Mouse (Mus musculus): ENCODE measurements around the gene Med16. TPM values are rescaled to one million over a fixed set of nuclear protein-coding genes. Genes with fewer than 3 reads are reported as not detected.

Gene Med16
- total RNA-seq, 1 experiment, result 21.0 TPM

DNA sequence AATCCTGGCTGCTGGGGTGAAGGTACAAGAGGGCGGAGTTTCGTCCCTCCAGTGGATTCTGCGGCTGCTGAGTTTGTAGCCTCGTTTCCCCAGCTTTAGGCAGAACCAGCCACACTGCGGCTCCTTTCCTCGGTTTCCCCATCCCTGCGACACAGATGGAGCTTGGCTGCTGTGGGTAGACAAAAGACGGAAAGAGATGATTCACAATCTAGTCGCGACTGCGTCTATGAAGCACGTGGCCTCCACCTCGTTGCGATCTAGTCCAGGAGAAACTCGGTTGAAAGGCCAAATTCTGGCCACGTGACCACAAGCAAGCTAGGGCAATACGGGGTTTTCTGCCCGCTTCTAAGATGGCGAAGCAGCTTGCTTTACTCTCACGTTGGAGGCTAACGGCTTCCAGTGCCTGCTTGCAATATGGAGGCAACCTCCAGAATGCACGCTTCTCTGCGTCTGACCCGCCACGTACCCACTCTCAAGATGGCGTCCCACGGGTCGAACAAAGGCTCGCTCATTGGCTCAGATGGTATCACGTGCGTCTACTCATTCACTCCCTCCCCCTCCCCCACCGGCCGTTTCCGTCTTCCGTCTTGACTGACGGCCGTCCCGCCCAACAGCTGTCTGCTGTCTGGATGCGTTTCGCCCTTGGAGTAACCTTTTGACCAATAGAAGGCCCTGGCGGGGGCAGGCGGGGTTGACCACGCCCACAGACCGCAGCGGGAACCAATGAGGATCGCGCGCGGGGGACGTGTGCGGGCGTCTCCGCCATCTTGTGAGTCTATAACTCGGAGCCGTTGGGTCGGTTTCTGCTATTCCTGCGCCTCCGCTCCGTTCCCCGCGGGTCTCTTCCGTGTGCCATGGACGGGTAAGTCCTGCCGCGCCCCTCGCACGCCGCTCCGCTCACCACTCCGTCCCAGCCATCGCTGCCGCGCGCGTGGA lies 54.6 kb downstream of the Med16 start, which contains the start of gene Ptbp1:
Ptbp1 (plus strand) TSS at position 568 of the 936 bp plus-strand sequence.
- peak within 1 kb of the TSS; percentile 98 for H3K9ac ChIP-seq (ENCODE audit: insufficient read depth, low read depth, low read length, poor library complexity, severe bottlenecking)
- peaks cover 0 to 34% of the 10 kb centered on the region in 2 experiments; a peak in 3 of 4 replicates for H3K4me1 ChIP-seq (ENCODE audit: control insufficient read depth in 2 of 2, insufficient read depth in 2 of 2, low read length in 2 of 2, poor library complexity in 1 of 2)
- no peaks in the 10 kb centered on the region for H3K9me3 ChIP-seq (ENCODE audit: control insufficient read depth, insufficient read depth, low read depth, low read length)
- DNase-seq (ENCODE audit: low read depth, low spot score), result peak; percentile 100
- H3K27ac ChIP-seq (ENCODE audit: insufficient read depth, low read depth, low read length, poor library complexity, severe bottlenecking), result peak within 1 kb of the TSS; percentile 99
- peaks cover 33% of the 10 kb centered on the region for H3K36me3 ChIP-seq (ENCODE audit: control insufficient read depth, insufficient read depth, low read length, poor library complexity, severe bottlenecking)
- in situ Hi-C loops (cut with MboI; ENCODE audit: low sequenced_read_pairs in 2 of 2, unreplicated experiment in 2 of 2), result no loop called here
- TF ChIP-seq HCFC1 (IDR thresholded peaks at IDR 0.05; ENCODE audit: borderline replicate concordance, insufficient read depth, low read length), result peak; percentile 84
- peak; percentile 89 for TF ChIP-seq CHD2 (IDR thresholded peaks at IDR 0.05; ENCODE audit: low read depth, low read length)
- no peak for TF ChIP-seq ZC3H11A (IDR thresholded peaks at IDR 0.05; ENCODE audit: borderline replicate concordance, low read depth, low read length)
- H3K4me3 ChIP-seq (ENCODE audit: insufficient read depth in 1 of 2, low read depth in 1 of 2, low read length in 2 of 2, poor library complexity in 1 of 2, severe bottlenecking in 1 of 2), result peak within 1 kb of the TSS; percentile 94 to 95

DNA sequence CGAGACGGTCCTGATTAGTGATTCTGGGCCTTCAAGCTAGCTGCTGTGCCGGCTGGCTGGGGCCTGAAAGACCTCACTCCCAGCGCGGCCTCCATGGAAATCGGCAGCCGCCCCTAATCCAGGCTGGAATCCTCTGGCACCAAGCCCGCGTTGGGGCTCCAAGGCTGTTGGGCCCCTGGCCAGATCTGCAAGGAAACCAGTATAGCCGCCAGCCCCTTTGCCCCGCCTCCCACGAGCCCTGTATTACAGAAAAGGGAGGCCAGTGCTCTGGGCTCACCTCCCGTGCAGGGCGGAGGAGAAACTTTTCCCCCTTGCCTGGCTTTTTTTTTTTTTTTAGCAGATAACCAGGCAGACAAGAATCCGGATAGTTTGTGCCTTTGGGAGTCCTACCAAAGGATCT lies 55.3 kb downstream of the Med16 start:
- in situ Hi-C loops (cut with MboI; ENCODE audit: low sequenced_read_pairs in 2 of 2, unreplicated experiment in 2 of 2), result no loop called here
- TF ChIP-seq HCFC1 (IDR thresholded peaks at IDR 0.05; ENCODE audit: borderline replicate concordance, insufficient read depth, low read length) (no peak), MAFK (IDR thresholded peaks at IDR 0.05; ENCODE audit: insufficient read depth, low read depth, low read length) (no peak), CHD2 (IDR thresholded peaks at IDR 0.05; ENCODE audit: low read depth, low read length) (no peak), ZNF384 (IDR thresholded peaks at IDR 0.05; ENCODE audit: low read depth, low read length) (peak; percentile 69), ZC3H11A (IDR thresholded peaks at IDR 0.05; ENCODE audit: borderline replicate concordance, low read depth, low read length) (no peak)
- Histone ChIP-seq H3K36me3 (ENCODE audit: control insufficient read depth, insufficient read depth, low read length, poor library complexity, severe bottlenecking) (peaks cover 26% of the 10 kb centered on the region), H3K9me3 (ENCODE audit: control insufficient read depth, insufficient read depth, low read depth, low read length) (no peaks in the 10 kb centered on the region), H3K27ac (ENCODE audit: insufficient read depth, low read depth, low read length, poor library complexity, severe bottlenecking) (peak overlapping the region; percentile 97), H3K4me1 (ENCODE audit: control insufficient read depth in 2 of 2, insufficient read depth in 2 of 2, low read length in 2 of 2, poor library complexity in 1 of 2) (peaks cover 0 to 33% of the 10 kb centered on the region in 2 experiments; a peak in 3 of 4 replicates), H3K9ac (ENCODE audit: insufficient read depth, low read depth, low read length, poor library complexity, severe bottlenecking) (peak overlapping the region; percentile 91), H3K4me3 (ENCODE audit: insufficient read depth in 1 of 2, low read depth in 1 of 2, low read length in 2 of 2, poor library complexity in 1 of 2, severe bottlenecking in 1 of 2) (peak overlapping the region; percentile 69 to 70)
- no peak for DNase-seq (ENCODE audit: low read depth, low spot score)

DNA sequence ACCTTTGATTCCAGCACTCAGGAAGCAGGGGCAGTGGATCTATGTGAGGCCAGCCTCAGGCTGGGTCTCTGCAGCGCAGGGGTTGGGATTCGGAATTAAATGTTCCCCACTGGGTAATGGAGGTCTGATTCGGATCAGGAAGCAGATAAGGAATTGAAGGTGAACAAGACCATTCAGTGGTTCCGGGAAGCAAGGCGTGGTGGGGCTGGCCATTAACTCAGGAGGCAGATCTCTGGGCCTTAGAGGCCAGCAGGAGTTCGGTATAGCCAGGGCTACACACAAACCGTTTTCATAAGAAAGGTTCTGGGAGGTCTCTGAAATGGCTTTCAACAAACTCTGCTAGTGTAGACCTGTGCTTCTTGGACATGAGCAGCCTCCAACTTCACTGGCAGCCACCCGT lies 55.9 kb downstream of the Med16 start:
- no peak for DNase-seq (ENCODE audit: low read depth, low spot score)
- TF ChIP-seq ZC3H11A (IDR thresholded peaks at IDR 0.05; ENCODE audit: borderline replicate concordance, low read depth, low read length) (no peak), HCFC1 (IDR thresholded peaks at IDR 0.05; ENCODE audit: borderline replicate concordance, insufficient read depth, low read length) (no peak), MAFK (IDR thresholded peaks at IDR 0.05; ENCODE audit: insufficient read depth, low read depth, low read length) (no peak), ZNF384 (IDR thresholded peaks at IDR 0.05; ENCODE audit: low read depth, low read length) (no peak), CHD2 (IDR thresholded peaks at IDR 0.05; ENCODE audit: low read depth, low read length) (no peak)
- H3K9me3 ChIP-seq (ENCODE audit: control insufficient read depth, insufficient read depth, low read depth, low read length), result no peaks in the 10 kb centered on the region
- peak overlapping the region; percentile 69 to 70 for H3K4me3 ChIP-seq (ENCODE audit: insufficient read depth in 1 of 2, low read depth in 1 of 2, low read length in 2 of 2, poor library complexity in 1 of 2, severe bottlenecking in 1 of 2)
- peaks cover 20% of the 10 kb centered on the region for H3K36me3 ChIP-seq (ENCODE audit: control insufficient read depth, insufficient read depth, low read length, poor library complexity, severe bottlenecking)
- peak overlapping the region; percentile 97 for H3K27ac ChIP-seq (ENCODE audit: insufficient read depth, low read depth, low read length, poor library complexity, severe bottlenecking)
- H3K4me1 ChIP-seq (ENCODE audit: control insufficient read depth in 2 of 2, insufficient read depth in 2 of 2, low read length in 2 of 2, poor library complexity in 1 of 2), result peaks cover 0 to 32% of the 10 kb centered on the region in 2 experiments; a peak in 3 of 4 replicates
- H3K9ac ChIP-seq (ENCODE audit: insufficient read depth, low read depth, low read length, poor library complexity, severe bottlenecking), result peak overlapping the region; percentile 91
- in situ Hi-C loops (cut with MboI; ENCODE audit: low sequenced_read_pairs in 2 of 2, unreplicated experiment in 2 of 2), result no loop called here

DNA sequence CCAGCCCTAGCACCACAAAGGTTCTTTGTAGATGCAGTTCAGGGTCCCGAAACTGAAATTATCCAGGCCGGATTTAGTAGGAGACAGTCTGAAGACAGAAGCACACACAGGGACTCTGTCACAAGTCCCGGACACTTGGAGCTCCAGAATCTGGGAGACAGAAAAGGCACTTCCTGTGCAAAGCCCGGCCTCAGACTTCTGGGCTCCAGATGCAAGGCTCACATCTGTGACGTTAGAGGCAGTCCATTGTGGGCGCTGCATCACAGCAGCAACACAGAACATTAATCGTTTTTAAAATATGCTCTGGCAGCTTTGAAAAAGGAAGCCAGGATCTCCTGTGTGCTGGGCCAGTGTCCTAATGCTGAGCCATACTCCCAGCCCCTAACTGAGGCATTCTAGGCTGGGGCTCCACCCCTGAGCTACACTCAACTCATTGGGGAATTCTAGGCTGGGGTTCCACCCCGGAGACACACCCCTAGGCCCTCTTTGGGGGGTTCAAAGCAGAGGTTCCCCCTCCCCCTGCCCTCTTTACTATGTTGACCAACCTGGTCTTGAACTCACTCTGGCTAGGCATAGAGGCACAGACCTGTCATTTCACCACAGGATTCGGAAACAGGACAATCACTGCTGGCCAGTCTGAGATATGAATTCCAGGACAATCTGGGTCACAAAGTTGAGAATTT lies 56.5 kb downstream of the Med16 start:
- Histone ChIP-seq H3K27ac (ENCODE audit: insufficient read depth, low read depth, low read length, poor library complexity, severe bottlenecking) (peak overlapping the region; percentile 97; the same call in 1 of the 2 replicates), H3K4me1 (ENCODE audit: control insufficient read depth in 2 of 2, insufficient read depth in 2 of 2, low read length in 2 of 2, poor library complexity in 1 of 2) (peaks cover 0 to 27% of the 10 kb centered on the region in 2 experiments; a peak in 3 of 4 replicates), H3K9ac (ENCODE audit: insufficient read depth, low read depth, low read length, poor library complexity, severe bottlenecking) (peak overlapping the region; percentile 91; the same call in 1 of the 2 replicates), H3K9me3 (ENCODE audit: control insufficient read depth, insufficient read depth, low read depth, low read length) (no peaks in the 10 kb centered on the region), H3K4me3 (ENCODE audit: insufficient read depth in 1 of 2, low read depth in 1 of 2, low read length in 2 of 2, poor library complexity in 1 of 2, severe bottlenecking in 1 of 2) (peak overlapping the region; percentile 69 to 70), H3K36me3 (ENCODE audit: control insufficient read depth, insufficient read depth, low read length, poor library complexity, severe bottlenecking) (peaks cover 14% of the 10 kb centered on the region)
- in situ Hi-C loops (cut with MboI; ENCODE audit: low sequenced_read_pairs in 2 of 2, unreplicated experiment in 2 of 2), result no loop called here
- no peak for TF ChIP-seq ZC3H11A (IDR thresholded peaks at IDR 0.05; ENCODE audit: borderline replicate concordance, low read depth, low read length)
- no peak for TF ChIP-seq ZNF384 (IDR thresholded peaks at IDR 0.05; ENCODE audit: low read depth, low read length)
- TF ChIP-seq HCFC1 (IDR thresholded peaks at IDR 0.05; ENCODE audit: borderline replicate concordance, insufficient read depth, low read length), result no peak
- TF ChIP-seq MAFK (IDR thresholded peaks at IDR 0.05; ENCODE audit: insufficient read depth, low read depth, low read length), result no peak
- no peak for TF ChIP-seq CHD2 (IDR thresholded peaks at IDR 0.05; ENCODE audit: low read depth, low read length)
- DNase-seq (ENCODE audit: low read depth, low spot score), result no peak
